19 mouse cellular contexts compared by ENCODE assay signal in the genomic region with DNA sequence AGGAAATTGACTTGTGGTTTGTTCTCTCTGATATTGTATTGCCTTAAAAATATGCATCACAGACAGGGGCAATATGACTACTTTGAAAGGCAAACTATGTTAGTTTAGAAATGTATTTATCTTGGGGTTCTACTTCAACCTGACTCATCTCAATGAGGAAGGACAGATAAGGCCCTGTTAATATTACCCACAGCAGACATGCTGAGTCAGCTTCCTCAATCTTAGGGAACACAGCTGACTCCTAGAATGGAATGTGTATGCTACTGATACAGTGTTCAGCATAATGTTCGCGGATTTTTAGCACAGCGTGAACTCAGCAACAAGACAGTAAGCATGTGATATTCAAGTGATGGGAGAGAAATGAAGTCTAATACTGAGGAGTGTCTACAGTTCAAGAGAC.
A peak's percentile ranks its signal among the peaks of the same experiment; 100 is the strongest.
DNase-seq lines count a peak whose midpoint lies in the region; ATAC-seq and TF ChIP-seq lines count a peak whose summit lies in the region.
"Had no signal": no experiment of that assay in that cellular context is flagged by ENCODE, and none has a peak within 500 bp of the region (broad histone marks: within the 10 kb centered on the region; RNA-seq: fewer than 3 reads in every experiment).

No protein-coding gene starts in this region.

- H3K4me3 ChIP-seq in G1E (ENCODE audit: low read depth, low read length) = no peak overlapping the region
- H3K4me3 ChIP-seq in embryonic facial prominence, embryonic 10.5 days = no peak overlapping the region
- H3K4me3 ChIP-seq: embryonic facial prominence, embryonic 12.5 days; forebrain, embryonic 13.5 days; forebrain, embryonic 15.5 days had no signal

- no peaks in the 10 kb centered on the region for H3K36me3 ChIP-seq in G1E (replicated peaks)
- no peaks in the 10 kb centered on the region for H3K36me3 ChIP-seq in embryonic facial prominence, embryonic 10.5 days (replicated peaks)
- H3K36me3 ChIP-seq: embryonic facial prominence, embryonic 12.5 days; forebrain, embryonic 15.5 days had no signal

- no peak for TF ChIP-seq CTCF in G1E (IDR thresholded peaks at IDR 0.05; ENCODE audit: low read depth, low read length)

- WGBS in embryonic facial prominence, embryonic 10.5 days = 89% methylated on average over 3 of the region's 3 CpGs

- DNase-seq in 416B (ENCODE audit: low read depth) = peak; percentile 51
- no peak for DNase-seq in G1E (ENCODE audit: low spot score)
- DNase-seq in MEL-GATA-1-ER (ENCODE audit: extremely low read depth, low read depth) = peak; percentile 85
- DNase-seq in right cerebral cortex, adult 2 months (ENCODE audit: low spot score in 2 of 2) = no peak
- DNase-seq in embryonic facial prominence, embryonic 10.5 days (ENCODE audit: low spot score) = no peak
- DNase-seq: adrenal gland, adult 2 months; adrenal gland, postnatal 10 days; adrenal gland, postnatal 25 days; cerebellum, adult 11 months; cerebellum, adult 18-20 months; cerebellum, adult 8-10 months; cerebellum, adult 9-11 months; cerebellum, postnatal 14 days; cerebellum, postnatal 36 days; embryo, embryonic 11 days; forebrain, postnatal 0 days had no signal

- H3K27me3 ChIP-seq in G1E (ENCODE audit: insufficient read depth, low read length) = no peaks in the 10 kb centered on the region
- no peaks in the 10 kb centered on the region for H3K27me3 ChIP-seq in embryonic facial prominence, embryonic 10.5 days (replicated peaks; ENCODE audit: low read depth, poor library complexity, severe bottlenecking)
- H3K27me3 ChIP-seq: embryonic facial prominence, embryonic 12.5 days; forebrain, embryonic 13.5 days; forebrain, embryonic 15.5 days had no signal

- H3K9me3 ChIP-seq in G1E (replicated peaks) = no peaks in the 10 kb centered on the region
- no peaks in the 10 kb centered on the region for H3K9me3 ChIP-seq in embryonic facial prominence, embryonic 10.5 days
- H3K9me3 ChIP-seq: embryonic facial prominence, embryonic 12.5 days; forebrain, embryonic 13.5 days; forebrain, embryonic 15.5 days had no signal

- peak; percentile 75 for ATAC-seq in G1E (ENCODE audit: extremely low read depth, insufficient number of reproducible peaks, low FRiP score, poor library complexity, severe bottlenecking)
- ATAC-seq: forebrain, embryonic 13.5 days; forebrain, embryonic 15.5 days; forebrain, postnatal 0 days had no signal

- H3K27ac ChIP-seq in embryonic facial prominence, embryonic 10.5 days (replicated peaks) = no peak overlapping the region
- H3K27ac ChIP-seq: embryonic facial prominence, embryonic 12.5 days; forebrain, embryonic 13.5 days; forebrain, embryonic 15.5 days had no signal

- H3K4me1 ChIP-seq in G1E (ENCODE audit: insufficient read depth, low read depth, low read length) = no peaks in the 10 kb centered on the region
- H3K4me1 ChIP-seq in embryonic facial prominence, embryonic 10.5 days = no peaks in the 10 kb centered on the region
- H3K4me1 ChIP-seq: embryonic facial prominence, embryonic 12.5 days; forebrain, embryonic 13.5 days; forebrain, embryonic 15.5 days had no signal

Comparison
In these comparisons a context has a peak if more than half of its experiments do, and no peak if none do; other contexts are left out.
1. DNase-seq: peak in 416B (single experiment) and MEL-GATA-1-ER (single experiment); none in G1E (single experiment), right cerebral cortex, adult 2 months (0 of 2) and embryonic facial prominence, embryonic 10.5 days (single experiment).